Mouse (Mus musculus): ENCODE measurements around the gene Gm45618. TPM values are rescaled to one million over a fixed set of nuclear protein-coding genes. Genes with fewer than 3 reads are reported as not detected.
A peak's percentile ranks its signal among the peaks of the same experiment; 100 is the strongest.

The Gm45618 gene
- polyA plus RNA-seq, 1 experiment = not detected

DNA sequence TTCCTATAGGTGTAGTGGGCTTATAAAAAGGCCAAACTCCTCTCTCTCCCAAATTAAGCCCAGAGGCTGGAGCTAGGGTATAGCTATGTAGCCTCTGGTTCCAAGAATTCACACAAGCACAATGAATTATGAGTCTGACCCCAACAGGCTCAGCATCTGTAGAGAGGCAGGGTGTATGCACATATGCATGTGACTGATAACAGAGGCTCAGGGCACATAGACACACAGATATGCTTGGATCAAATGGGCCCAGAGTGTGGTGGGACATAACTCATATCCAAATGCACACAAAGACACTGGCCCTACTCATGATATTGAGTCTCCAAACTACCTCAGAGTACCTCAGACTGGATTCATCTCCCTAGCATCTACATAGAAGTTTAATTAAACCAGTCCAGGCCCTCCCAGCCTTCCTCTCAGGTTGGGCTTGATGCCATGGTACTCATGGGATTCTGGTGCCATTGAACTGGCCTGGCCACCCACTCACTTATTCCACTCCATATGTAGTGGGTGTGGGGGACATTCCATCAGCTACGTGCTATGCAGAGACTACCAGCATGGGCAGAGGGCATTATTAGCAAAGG lies 33.4 kb downstream of the Gm45618 start:
- peaks cover 26% of the 10 kb centered on the region for H3K36me3 ChIP-seq (ENCODE audit: control insufficient read depth, insufficient read depth, low read length)

DNA sequence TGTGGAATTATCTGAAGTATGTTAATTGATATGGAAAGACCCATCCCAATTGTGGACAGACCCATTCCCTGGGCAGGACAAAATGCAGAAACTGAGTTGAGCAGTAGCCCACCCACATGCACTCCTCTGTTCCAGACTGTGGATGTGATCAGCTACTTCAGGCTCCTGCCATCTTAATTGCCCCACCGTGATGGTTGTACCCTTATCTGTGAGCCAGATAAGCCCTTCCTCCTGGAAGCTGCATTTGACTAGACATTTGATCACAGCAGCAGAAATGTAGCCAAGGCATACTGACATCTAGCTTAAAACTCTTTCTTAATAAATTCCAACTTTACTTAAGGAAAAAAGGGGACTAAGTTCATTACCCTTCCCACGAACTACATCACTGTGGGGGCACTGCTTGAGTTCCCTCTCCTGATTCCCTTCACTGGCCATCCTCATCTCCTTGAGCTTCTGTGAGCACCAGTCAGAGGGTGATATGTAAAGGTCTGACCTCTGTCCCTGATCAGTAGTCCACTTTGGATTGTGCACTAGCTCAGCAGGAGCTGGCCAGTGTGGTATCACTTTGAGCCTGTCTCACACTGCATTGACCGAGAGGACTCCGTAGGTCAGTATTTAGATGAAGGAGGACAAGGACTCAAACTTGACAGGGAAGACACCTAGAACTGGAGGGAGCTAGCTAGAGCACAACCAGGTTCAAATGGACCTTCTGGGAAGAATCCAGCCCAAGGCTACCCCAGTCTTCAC lies 34.2 kb downstream of the Gm45618 start:
- Histone ChIP-seq H3K4me3 (ENCODE audit: low read depth, low read length) (no peak overlapping the region), H3K27ac (ENCODE audit: insufficient read depth, low read depth, low read length) (no peak overlapping the region), H3K4me1 (ENCODE audit: control insufficient read depth, insufficient read depth, insufficient read length, low read length) (peaks cover 13% of the 10 kb centered on the region), H3K36me3 (ENCODE audit: control insufficient read depth, insufficient read depth, low read length) (peaks cover 33% of the 10 kb centered on the region), H3K27me3 (ENCODE audit: control insufficient read depth, insufficient read depth, low read length) (no peaks in the 10 kb centered on the region)
- TF ChIP-seq CTCF (IDR thresholded peaks at IDR 0.05; ENCODE audit: extremely low read depth, insufficient read length, insufficient replicate concordance, low read depth, low read length) = no peak
- TF ChIP-seq POLR2A (IDR thresholded peaks at IDR 0.05; ENCODE audit: low read depth, low read length) = no peak
- 67% methylated on average over 4 of the region's 4 CpGs for WGBS

More for the DNA sequence above, 33.4 kb downstream of the Gm45618 start:
- peaks cover 13% of the 10 kb centered on the region for H3K4me1 ChIP-seq (ENCODE audit: control insufficient read depth, insufficient read depth, insufficient read length, low read length)
- WGBS = 97% methylated on average over 1 of the region's 1 CpGs
- no peaks in the 10 kb centered on the region for H3K27me3 ChIP-seq (ENCODE audit: control insufficient read depth, insufficient read depth, low read length)
- TF ChIP-seq CTCF (IDR thresholded peaks at IDR 0.05; ENCODE audit: extremely low read depth, insufficient read length, insufficient replicate concordance, low read depth, low read length) = no peak
- no peak for TF ChIP-seq POLR2A (IDR thresholded peaks at IDR 0.05; ENCODE audit: low read depth, low read length)
- H3K27ac ChIP-seq (ENCODE audit: insufficient read depth, low read depth, low read length) = no peak overlapping the region
- no peak overlapping the region for H3K4me3 ChIP-seq (ENCODE audit: low read depth, low read length)

DNA sequence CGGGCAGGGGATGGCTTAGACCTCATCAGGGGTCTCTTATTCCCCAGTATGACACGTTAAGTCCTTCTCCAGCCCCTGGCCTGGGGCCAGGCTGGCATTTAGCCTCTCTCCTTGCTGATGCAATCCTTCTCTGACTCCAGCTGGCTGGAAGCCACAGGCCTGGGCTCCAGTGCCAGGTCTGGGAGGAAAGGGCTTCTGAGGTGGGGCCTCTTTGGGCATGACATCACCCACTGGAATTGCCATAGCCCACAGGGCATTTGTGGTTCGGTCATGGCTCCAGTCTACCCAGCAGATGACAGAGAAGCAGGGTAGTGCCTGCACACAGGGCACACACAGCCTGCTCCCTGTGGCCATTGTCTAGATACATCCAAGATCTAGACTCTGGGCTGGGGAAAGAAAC lies 35.7 kb downstream of the Gm45618 start:
- Histone ChIP-seq H3K4me3 (ENCODE audit: low read depth, low read length) (no peak overlapping the region), H3K36me3 (ENCODE audit: control insufficient read depth, insufficient read depth, low read length) (peaks cover 38% of the 10 kb centered on the region), H3K4me1 (ENCODE audit: control insufficient read depth, insufficient read depth, insufficient read length, low read length) (peaks cover 13% of the 10 kb centered on the region), H3K27ac (ENCODE audit: insufficient read depth, low read depth, low read length) (peak overlapping the region; percentile 13), H3K27me3 (ENCODE audit: control insufficient read depth, insufficient read depth, low read length) (no peaks in the 10 kb centered on the region)
- 14% methylated on average over 3 of the region's 3 CpGs for WGBS
- TF ChIP-seq POLR2A (IDR thresholded peaks at IDR 0.05; ENCODE audit: low read depth, low read length) = no peak
- no peak for TF ChIP-seq CTCF (IDR thresholded peaks at IDR 0.05; ENCODE audit: extremely low read depth, insufficient read length, insufficient replicate concordance, low read depth, low read length)

DNA sequence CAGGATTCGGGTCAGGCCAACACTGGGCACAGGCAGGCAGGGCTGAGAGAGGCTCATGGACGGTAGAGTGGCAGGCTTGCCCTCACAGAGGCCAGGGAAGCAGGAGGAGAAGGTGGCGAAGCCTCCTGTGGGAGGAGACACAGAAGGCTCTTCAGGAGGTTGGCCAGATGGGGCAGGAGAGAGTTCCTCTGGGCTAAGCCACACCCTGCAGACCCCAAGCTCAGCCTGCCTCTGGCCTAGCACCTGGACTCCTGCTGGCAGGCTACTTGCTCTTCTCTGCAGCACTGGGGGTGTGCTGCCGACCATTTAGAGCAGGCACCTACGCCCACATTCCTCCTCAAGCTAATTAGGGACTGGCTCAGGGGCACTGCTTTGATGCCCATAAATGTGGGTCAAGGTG lies 36.1 kb downstream of the Gm45618 start:
- 23% methylated on average over 5 of the region's 5 CpGs for WGBS
- TF ChIP-seq POLR2A (IDR thresholded peaks at IDR 0.05; ENCODE audit: low read depth, low read length) = no peak
- no peak for TF ChIP-seq CTCF (IDR thresholded peaks at IDR 0.05; ENCODE audit: extremely low read depth, insufficient read length, insufficient replicate concordance, low read depth, low read length)
- Histone ChIP-seq H3K4me3 (ENCODE audit: low read depth, low read length) (no peak overlapping the region), H3K4me1 (ENCODE audit: control insufficient read depth, insufficient read depth, insufficient read length, low read length) (peaks cover 13% of the 10 kb centered on the region), H3K36me3 (ENCODE audit: control insufficient read depth, insufficient read depth, low read length) (peaks cover 38% of the 10 kb centered on the region), H3K27ac (ENCODE audit: insufficient read depth, low read depth, low read length) (peak overlapping the region; percentile 13), H3K27me3 (ENCODE audit: control insufficient read depth, insufficient read depth, low read length) (no peaks in the 10 kb centered on the region)

DNA sequence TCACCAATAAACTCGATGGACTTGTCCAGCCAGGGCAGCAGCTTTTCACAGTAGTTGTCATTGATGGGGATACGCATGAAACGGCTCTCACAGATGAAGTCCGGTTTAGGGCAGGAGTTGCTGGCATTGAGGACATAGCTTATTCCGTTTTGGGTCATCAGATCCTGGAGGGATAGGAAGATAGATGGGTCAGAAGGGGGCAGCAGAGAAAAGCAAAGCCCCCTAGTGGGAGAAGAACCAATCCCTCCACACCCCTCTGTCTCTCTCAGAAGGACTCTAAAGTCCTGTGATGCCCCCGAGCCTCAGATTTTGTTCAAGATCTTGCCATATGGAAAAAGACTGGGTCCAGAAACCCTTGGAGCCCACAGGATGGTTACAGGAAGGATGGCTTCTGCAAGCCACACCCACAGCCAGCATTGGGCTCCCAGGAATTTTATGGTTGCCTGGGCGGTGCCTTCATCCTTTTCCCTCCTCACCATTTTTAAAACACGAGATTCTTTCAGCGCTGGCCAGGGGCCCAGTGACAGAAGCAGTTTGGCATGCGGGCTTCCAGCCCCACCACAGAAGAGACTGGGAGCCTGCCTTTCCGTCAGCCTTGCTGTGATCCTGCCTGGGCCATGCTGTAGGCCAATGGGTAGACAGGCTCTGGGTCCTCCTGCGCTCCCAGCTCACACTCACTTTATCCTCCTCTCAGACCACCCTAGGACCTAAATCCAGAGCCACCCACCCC lies 36.8 kb downstream of the Gm45618 start:
- H3K36me3 ChIP-seq (ENCODE audit: control insufficient read depth, insufficient read depth, low read length) = peaks cover 38% of the 10 kb centered on the region
- H3K27ac ChIP-seq (ENCODE audit: insufficient read depth, low read depth, low read length) = peak overlapping the region; percentile 13; the same call in 1 of the 2 replicates
- TF ChIP-seq CTCF (IDR thresholded peaks at IDR 0.05; ENCODE audit: extremely low read depth, insufficient read length, insufficient replicate concordance, low read depth, low read length) (peak; percentile 2; the same call in 1 of the 2 replicates), POLR2A (IDR thresholded peaks at IDR 0.05; ENCODE audit: low read depth, low read length) (no peak)
- no peak overlapping the region for H3K4me3 ChIP-seq (ENCODE audit: low read depth, low read length)
- WGBS = 46% methylated on average over 12 of the region's 12 CpGs
- H3K4me1 ChIP-seq (ENCODE audit: control insufficient read depth, insufficient read depth, insufficient read length, low read length) = peaks cover 13% of the 10 kb centered on the region
- H3K27me3 ChIP-seq (ENCODE audit: control insufficient read depth, insufficient read depth, low read length) = no peaks in the 10 kb centered on the region

DNA sequence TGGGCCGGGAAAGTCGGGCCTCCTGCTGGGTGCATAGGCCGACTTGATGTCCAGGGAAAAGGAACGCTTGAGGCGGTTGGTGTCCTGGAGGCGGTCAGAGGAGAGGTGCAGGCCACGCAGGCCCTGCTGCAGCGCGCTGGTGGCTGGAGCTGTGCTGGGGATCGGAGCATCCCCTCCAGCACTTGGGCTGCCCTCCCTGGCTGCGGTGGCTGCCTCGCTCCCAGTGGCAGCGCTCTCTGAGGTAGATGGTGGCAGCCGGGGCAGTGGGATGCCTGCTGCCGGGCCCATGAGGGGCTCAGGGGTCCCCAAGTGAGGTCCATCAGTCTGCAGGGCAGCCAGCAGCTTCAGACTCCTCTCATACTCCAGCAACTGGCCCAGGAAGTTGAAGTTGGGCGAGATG lies 37.9 kb downstream of the Gm45618 start:
- no peak overlapping the region for H3K4me3 ChIP-seq (ENCODE audit: low read depth, low read length)
- TF ChIP-seq POLR2A (IDR thresholded peaks at IDR 0.05; ENCODE audit: low read depth, low read length) (no peak), CTCF (IDR thresholded peaks at IDR 0.05; ENCODE audit: extremely low read depth, insufficient read length, insufficient replicate concordance, low read depth, low read length) (no peak)
- peaks cover 13% of the 10 kb centered on the region for H3K4me1 ChIP-seq (ENCODE audit: control insufficient read depth, insufficient read depth, insufficient read length, low read length)
- 94% methylated on average over 16 of the region's 16 CpGs for WGBS
- no peaks in the 10 kb centered on the region for H3K27me3 ChIP-seq (ENCODE audit: control insufficient read depth, insufficient read depth, low read length)
- H3K27ac ChIP-seq (ENCODE audit: insufficient read depth, low read depth, low read length) = no peak overlapping the region
- H3K36me3 ChIP-seq (ENCODE audit: control insufficient read depth, insufficient read depth, low read length) = peaks cover 35% of the 10 kb centered on the region

DNA sequence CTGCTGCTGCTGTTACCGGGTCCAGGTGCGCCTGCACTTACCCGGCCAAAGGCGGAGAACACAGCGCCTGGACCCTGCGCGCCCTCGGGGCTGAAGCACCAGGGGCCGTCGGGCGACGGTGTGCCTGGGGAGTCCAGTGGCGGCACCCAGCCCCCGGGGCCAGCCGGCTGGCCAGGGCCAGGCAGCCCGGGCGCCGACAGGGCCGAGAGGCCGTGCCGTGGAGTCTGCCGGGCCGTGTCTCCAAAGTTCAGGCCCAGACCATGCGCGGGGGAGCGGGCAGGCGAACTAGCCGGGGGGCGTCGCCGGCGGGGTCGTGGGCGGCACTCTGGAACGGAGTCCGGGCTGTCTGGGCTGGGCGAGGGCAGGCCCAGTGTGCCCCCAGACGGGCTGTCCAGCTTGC lies 38.4 kb downstream of the Gm45618 start:
- peaks cover 13% of the 10 kb centered on the region for H3K4me1 ChIP-seq (ENCODE audit: control insufficient read depth, insufficient read depth, insufficient read length, low read length)
- no peak overlapping the region for H3K27ac ChIP-seq (ENCODE audit: insufficient read depth, low read depth, low read length)
- no peak for TF ChIP-seq CTCF (IDR thresholded peaks at IDR 0.05; ENCODE audit: extremely low read depth, insufficient read length, insufficient replicate concordance, low read depth, low read length)
- TF ChIP-seq POLR2A (IDR thresholded peaks at IDR 0.05; ENCODE audit: low read depth, low read length) = no peak
- no peak overlapping the region for H3K4me3 ChIP-seq (ENCODE audit: low read depth, low read length)
- 81% methylated on average over 38 of the region's 38 CpGs for WGBS
- no peaks in the 10 kb centered on the region for H3K27me3 ChIP-seq (ENCODE audit: control insufficient read depth, insufficient read depth, low read length)
- H3K36me3 ChIP-seq (ENCODE audit: control insufficient read depth, insufficient read depth, low read length) = peaks cover 35% of the 10 kb centered on the region

Measured in small intestine, adult 2 months (tissue).